Mouse (Mus musculus) lung, embryonic 16.5 days (tissue): ENCODE results near the gene Cstf3. TPM values are rescaled to one million over a fixed set of nuclear protein-coding genes. Genes with fewer than 3 reads are reported as not detected.

Experiments
- ATAC-seq: fragments of 200-750 bp; cut with Nextera tagmentation; 2 replicates; pipeline ENCODE4 v1.8.0; 2017; ENCODE audit warnings: low read depth, mild to moderate bottlenecking, moderate library complexity
- H3K27ac ChIP-seq: fragments of 300-500 bp; sonication (generic); 2 replicates; pipeline ENCODE4 v1.5.1; 2014; ENCODE audit warnings: mild to moderate bottlenecking, control low read depth, low read length
- H3K27me3 ChIP-seq: fragments of 300-500 bp; sonication (generic); 2 replicates; pipeline ENCODE4 v1.6.1; 2014; ENCODE audit warnings: low read depth, low read length, mixed read lengths; ENCODE audit not compliant: control insufficient read depth, insufficient read depth
- H3K36me3 ChIP-seq: fragments of 300-500 bp; sonication (generic); 2 replicates; pipeline ENCODE4 v1.6.1; 2014; ENCODE audit warnings: low read length; ENCODE audit not compliant: control insufficient read depth, insufficient read depth
- H3K4me1 ChIP-seq: fragments of 300-500 bp; sonication (generic); replicated peaks from 2 replicates; pipeline ENCODE4 v1.6.1; 2014; ENCODE audit warnings: low read length, mixed read lengths; ENCODE audit not compliant: control insufficient read depth, insufficient read depth
- H3K4me2 ChIP-seq: fragments of 300-500 bp; sonication (generic); 2 replicates; pipeline ENCODE4 v1.6.1; 2014; ENCODE audit warnings: low read depth, low read length, control low read depth
- H3K4me3 ChIP-seq: fragments of 300-500 bp; sonication (generic); 2 replicates; pipeline ENCODE4 v1.5.1; 2014; ENCODE audit warnings: mild to moderate bottlenecking, low read length, control low read depth
- H3K9ac ChIP-seq: fragments of 300-500 bp; sonication (generic); 2 replicates; pipeline ENCODE4 v1.6.1; 2014; ENCODE audit warnings: low read length, control low read depth
- H3K9me3 ChIP-seq: fragments of 300-500 bp; sonication (generic); 2 replicates; pipeline ENCODE4 v1.6.1; 2016; ENCODE audit warnings: low read length; ENCODE audit not compliant: control insufficient read depth
- WGBS: fragments of 180-500 bp; shearing (Covaris S2); extraction: QIAGEN DNeasy Blood & Tissue Kit; methylation state at CpG from one replicate; pipeline ENCODE4 v1.1.7; 2014; 5-methylcytosine and 5-hydroxymethylcytosine counted together
- polyA plus RNA-seq: library from polyadenylated mRNA; unstranded; fragments of >200 nt; fragmentation: Nextera tagmentation; extraction: Ambion mirVana; gene quantifications from 2 replicates; pipeline ENCODE4 v1.2.1, GENCODE M21; 2015

Cstf3 gene
- polyA plus RNA-seq, 1 experiment from 2014 or later: 60.5 TPM

DNA sequence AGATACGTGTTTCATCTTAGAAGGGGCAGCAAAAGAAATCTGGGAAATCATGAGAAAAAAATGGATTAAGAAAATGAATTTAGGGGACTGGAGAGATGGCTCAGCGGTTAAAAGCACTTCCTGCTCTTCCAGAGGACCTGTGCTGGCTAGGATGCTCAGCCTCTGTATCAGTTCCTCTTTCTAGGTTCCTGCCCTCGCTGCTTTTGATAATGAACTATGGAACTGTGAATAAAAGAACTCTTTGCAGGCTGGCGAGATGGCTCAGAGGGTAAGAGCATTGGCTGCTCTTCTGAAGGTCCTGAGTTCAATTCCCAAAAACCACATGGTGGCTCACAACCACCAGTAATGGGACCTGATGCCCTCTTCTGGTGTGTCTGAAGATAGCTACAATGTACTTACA lies 100.4 kb downstream of the Cstf3 start:
- H3K4me2 ChIP-seq: no peak overlapping the region
- WGBS: 74% methylated on average over 4 of the region's 4 CpGs
- no peak overlapping the region for H3K4me3 ChIP-seq
- no peak overlapping the region for H3K9ac ChIP-seq
- H3K27ac ChIP-seq: no peak overlapping the region
- ATAC-seq: no peak
- no peaks in the 10 kb centered on the region for H3K9me3 ChIP-seq
- H3K4me1 ChIP-seq: no peaks in the 10 kb centered on the region
- H3K36me3 ChIP-seq: no peaks in the 10 kb centered on the region
- no peaks in the 10 kb centered on the region for H3K27me3 ChIP-seq

DNA sequence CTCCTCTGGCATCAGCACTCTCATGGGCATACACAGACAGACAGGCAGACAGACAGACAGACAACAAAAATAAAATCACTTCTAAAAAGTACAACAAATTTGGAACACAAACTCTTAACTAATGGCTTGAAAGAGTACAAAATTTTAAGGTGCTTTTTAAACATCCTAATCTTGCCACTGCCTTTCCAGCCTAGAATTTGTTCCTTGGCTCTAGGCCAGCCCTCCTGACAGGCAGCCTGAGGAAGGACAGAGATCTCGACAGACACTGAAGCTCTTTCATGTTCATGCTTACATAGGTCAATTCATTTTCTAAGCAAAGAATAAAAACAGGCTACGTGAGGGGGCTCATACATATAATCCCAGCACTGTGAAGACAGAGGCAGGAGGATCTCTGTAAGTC lies 102.2 kb downstream of the Cstf3 start:
- ATAC-seq: no peak
- H3K9me3 ChIP-seq: no peaks in the 10 kb centered on the region
- H3K36me3 ChIP-seq: no peaks in the 10 kb centered on the region
- H3K4me1 ChIP-seq: no peaks in the 10 kb centered on the region
- H3K4me2 ChIP-seq: no peak overlapping the region
- H3K4me3 ChIP-seq: no peak overlapping the region
- no peak overlapping the region for H3K27ac ChIP-seq
- H3K27me3 ChIP-seq: no peaks in the 10 kb centered on the region
- 35% methylated on average over 2 of the region's 2 CpGs for WGBS
- no peak overlapping the region for H3K9ac ChIP-seq

DNA sequence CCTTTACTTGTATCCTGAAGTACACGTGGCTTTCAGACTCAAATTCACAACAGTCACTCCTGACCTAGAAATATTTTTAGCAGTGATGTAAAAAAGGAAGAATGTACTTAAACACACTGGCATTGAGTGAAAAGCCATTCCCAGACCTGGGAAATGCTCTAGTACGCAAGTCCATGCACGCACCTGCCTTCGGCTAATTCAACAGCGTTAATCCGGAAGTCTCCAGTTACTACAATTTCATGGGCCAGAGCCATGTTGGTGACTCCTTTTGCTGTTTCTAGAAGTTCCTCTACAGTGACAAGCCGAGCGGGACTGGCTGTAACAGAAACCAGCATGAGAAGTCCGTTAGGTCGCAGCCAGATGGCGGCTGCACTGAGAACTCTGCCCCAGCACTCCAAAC lies 109.3 kb downstream of the Cstf3 start:
- 86% methylated on average over 11 of the region's 11 CpGs for WGBS
- H3K4me1 ChIP-seq: no peaks in the 10 kb centered on the region
- H3K9ac ChIP-seq: no peak overlapping the region
- ATAC-seq: no peak
- no peaks in the 10 kb centered on the region for H3K9me3 ChIP-seq
- no peaks in the 10 kb centered on the region for H3K36me3 ChIP-seq
- no peak overlapping the region for H3K4me2 ChIP-seq
- H3K27me3 ChIP-seq: no peaks in the 10 kb centered on the region
- no peak overlapping the region for H3K27ac ChIP-seq
- H3K4me3 ChIP-seq: no peak overlapping the region

DNA sequence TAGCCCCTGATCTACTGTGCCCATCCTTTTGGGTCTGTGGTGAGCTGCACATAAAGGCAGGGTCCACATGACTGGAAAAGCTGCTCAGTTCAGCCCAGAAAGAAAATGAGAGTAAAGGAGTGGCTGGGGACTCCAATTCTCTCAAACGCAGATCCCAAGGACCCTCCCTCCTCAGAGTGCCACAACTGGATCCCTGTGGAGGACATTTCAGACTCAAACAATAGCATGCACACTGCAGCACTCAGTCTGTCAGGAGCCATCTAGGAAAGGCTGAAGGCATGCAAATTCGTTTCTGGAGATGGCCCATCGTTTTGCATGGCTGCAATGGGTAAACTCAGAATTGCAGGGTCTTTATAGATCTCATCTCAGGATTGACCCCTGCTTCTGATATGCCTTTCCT lies 112.8 kb downstream of the Cstf3 start:
- Histone ChIP-seq H3K36me3 (no peaks in the 10 kb centered on the region), H3K4me1 (no peaks in the 10 kb centered on the region), H3K4me3 (no peak overlapping the region), H3K27me3 (no peaks in the 10 kb centered on the region), H3K9me3 (no peaks in the 10 kb centered on the region), H3K9ac (no peak overlapping the region), H3K4me2 (no peak overlapping the region), H3K27ac (no peak overlapping the region)
- no peak for ATAC-seq
- 78% methylated on average over 3 of the region's 3 CpGs for WGBS

DNA sequence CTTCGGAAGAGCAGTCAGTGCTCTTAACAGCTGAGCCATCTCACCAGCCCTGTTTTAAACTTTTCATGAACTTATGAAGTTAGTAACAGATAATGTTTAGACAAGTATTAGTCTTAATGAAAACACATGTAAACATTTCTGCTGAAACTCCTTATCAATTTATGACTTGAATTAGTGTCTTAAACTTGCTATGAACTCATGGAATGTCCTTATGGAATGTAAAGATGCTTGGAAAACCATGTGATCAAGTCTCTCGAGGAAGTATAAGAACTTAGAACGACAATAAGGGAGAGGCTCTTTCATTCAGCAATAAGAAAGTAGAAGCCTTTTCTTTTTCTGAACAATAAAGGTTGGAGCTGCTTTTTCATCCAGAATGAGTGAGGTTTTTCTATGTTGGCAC lies 114.0 kb downstream of the Cstf3 start:
- no peak overlapping the region for H3K9ac ChIP-seq
- WGBS: 50% methylated on average over 3 of the region's 3 CpGs
- H3K9me3 ChIP-seq: no peaks in the 10 kb centered on the region
- no peak for ATAC-seq
- no peaks in the 10 kb centered on the region for H3K4me1 ChIP-seq
- no peaks in the 10 kb centered on the region for H3K36me3 ChIP-seq
- no peaks in the 10 kb centered on the region for H3K27me3 ChIP-seq
- H3K27ac ChIP-seq: no peak overlapping the region
- H3K4me2 ChIP-seq: no peak overlapping the region
- H3K4me3 ChIP-seq: no peak overlapping the region

DNA sequence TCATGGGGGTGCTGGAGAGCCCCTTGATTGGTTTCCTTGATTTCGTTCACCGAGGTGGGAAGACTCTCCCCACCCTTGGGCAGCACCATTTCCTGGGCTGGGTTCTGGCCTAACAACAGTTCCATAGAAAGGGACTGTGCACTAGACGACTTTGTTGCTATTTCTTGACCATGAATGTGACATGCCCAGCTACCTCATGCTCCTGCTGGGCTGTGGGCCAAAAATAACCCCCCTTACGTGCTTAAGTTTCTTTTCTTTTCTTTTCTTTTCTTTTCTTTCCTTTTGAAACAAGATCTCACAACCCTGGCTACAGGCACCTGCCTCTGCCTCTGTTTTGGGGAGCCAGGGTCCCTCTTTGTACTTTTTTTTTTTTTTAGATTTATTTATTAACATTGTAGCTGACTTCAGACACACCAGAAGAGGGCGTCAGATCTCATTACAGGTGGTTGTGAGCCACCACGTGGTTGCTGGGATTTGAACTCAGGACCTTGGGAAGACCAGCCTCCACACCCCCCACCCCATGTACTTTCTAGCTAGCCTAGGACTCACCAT lies 119.5 kb downstream of the Cstf3 start:
- 46% methylated on average over 6 of the region's 6 CpGs for WGBS
- Histone ChIP-seq H3K4me2 (no peak overlapping the region), H3K4me1 (peaks cover 2% of the 10 kb centered on the region; the same call in 1 of the 2 replicates), H3K9me3 (no peaks in the 10 kb centered on the region), H3K27me3 (no peaks in the 10 kb centered on the region), H3K9ac (no peak overlapping the region), H3K27ac (no peak overlapping the region), H3K4me3 (no peak overlapping the region), H3K36me3 (no peaks in the 10 kb centered on the region)
- ATAC-seq: no peak

DNA sequence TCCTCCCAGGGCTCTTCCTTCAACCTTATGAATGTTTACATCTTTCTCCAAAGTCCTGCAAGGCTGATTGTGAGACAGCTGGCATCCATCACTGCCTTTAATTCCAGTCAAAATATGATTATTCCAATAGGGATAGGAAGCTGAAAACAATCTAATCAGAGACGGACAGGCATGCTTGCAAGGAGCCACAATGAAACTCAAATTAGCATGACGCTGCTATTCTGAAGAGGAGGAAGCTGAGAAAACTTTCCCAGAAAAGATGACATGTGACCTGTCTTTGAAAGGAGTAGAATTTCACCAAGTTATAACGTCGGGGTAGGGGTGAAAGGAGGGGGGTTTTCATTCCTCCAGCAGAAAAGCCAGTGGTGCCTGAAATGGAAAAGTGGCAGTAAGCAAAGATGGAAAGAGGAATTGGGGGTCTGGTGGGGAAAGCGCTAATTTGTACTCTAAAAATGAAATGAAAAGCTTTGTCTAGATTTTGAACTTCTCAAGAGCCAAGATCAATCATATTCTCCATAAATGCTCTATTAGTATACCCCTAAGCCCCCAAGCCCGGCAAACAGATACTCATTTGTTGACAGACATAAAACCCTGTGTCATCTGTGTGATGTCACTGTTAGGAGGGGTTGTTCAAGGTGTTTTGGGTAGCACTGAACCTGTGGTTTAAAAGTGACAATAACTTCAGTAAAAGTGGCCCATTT lies 120.5 kb downstream of the Cstf3 start:
- H3K36me3 ChIP-seq: no peaks in the 10 kb centered on the region
- H3K4me1 ChIP-seq: peaks cover 2% of the 10 kb centered on the region; the same call in 1 of the 2 replicates
- H3K4me2 ChIP-seq: peak overlapping the region; percentile 69
- H3K4me3 ChIP-seq: peak overlapping the region; percentile 81; the same call in 1 of the 2 replicates
- H3K27me3 ChIP-seq: no peaks in the 10 kb centered on the region
- H3K9ac ChIP-seq: no peak overlapping the region
- no peaks in the 10 kb centered on the region for H3K9me3 ChIP-seq
- H3K27ac ChIP-seq: no peak overlapping the region
- no peak for ATAC-seq
- 21% methylated on average over 6 of the region's 6 CpGs for WGBS

DNA sequence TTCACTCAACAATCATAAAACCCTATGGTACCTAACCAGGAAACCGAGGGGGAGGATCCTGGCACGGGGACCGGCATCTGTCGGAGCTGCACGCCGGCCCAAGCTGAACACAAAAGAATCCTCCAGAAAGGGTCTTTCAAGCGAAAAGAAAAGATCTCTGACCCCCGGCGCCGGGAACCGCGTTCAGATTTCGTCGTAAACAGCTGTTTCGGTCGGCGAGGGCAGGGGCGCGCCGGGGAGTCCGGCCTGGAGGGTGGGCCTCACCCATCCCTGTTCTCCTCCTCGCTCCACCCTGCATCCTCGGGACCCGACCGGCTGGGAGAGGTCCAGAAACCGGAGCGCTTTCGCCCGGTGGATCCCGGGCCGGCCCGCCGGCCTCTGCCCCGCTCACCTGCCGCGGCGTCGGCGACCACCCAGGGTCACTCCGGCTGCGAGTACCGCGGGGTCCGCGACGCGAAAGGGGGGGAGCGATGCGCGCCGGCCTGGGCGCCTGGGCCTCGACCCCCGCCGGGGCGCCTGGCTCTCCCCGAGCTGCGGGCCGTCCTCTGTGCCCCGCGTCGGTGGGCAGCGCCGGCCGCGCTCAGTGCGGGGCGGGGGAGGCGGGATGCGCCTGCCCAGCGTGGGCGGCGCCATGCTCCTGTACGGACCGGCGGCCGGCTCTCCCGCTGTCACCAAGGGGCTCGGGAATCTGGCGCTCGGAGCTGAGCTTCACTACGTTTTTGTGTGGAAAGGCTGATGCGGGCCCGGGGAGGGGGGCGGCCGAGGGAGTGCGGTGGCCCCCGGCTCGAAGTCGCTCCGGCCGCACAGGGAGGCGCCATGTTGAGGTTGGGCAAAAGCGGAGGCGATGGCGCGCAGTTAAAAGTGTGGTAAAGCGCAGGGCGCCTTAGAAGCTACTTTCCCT lies 121.5 kb downstream of the Cstf3 start, which contains the start of gene Tcp11l1:
TSS of gene Tcp11l1 (minus strand) at position 585 of the 901 bp plus-strand sequence.
- Histone ChIP-seq H3K27ac (peak within 1 kb of the TSS; percentile 50), H3K4me2 (peak within 1 kb of the TSS; percentile 69), H3K36me3 (no peaks in the 10 kb centered on the region), H3K4me3 (peak within 1 kb of the TSS; percentile 81), H3K4me1 (peaks cover 2% of the 10 kb centered on the region; the same call in 1 of the 2 replicates), H3K9me3 (no peaks in the 10 kb centered on the region), H3K27me3 (no peaks in the 10 kb centered on the region), H3K9ac (peak within 1 kb of the TSS; percentile 87)
- peak; percentile 93 for ATAC-seq
- under 1% methylated on average over 70 of the region's 99 CpGs for WGBS

DNA sequence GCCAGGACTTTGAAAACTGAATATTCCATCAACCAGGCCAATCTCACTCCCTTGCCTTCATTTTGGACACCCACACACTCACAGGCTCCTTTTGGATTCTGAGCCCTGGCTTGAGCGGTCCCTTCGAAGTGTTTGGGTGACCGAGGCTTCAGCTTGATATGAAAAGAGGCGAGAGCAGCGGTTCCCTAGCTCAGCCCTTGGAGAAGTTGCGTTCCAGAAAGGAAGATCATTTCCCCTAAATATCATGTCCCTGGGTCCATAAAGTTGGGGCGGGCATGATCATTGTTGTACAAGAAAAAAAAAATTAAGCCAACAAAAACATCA lies 122.1 kb downstream of the Cstf3 start:
- H3K9me3 ChIP-seq: no peaks in the 10 kb centered on the region
- H3K4me2 ChIP-seq: peak overlapping the region; percentile 69
- 4% methylated on average over 7 of the region's 7 CpGs for WGBS
- peak overlapping the region; percentile 50 for H3K27ac ChIP-seq
- peak overlapping the region; percentile 87 for H3K9ac ChIP-seq
- H3K4me1 ChIP-seq: peaks cover 2% of the 10 kb centered on the region; the same call in 1 of the 2 replicates
- H3K36me3 ChIP-seq: no peaks in the 10 kb centered on the region
- ATAC-seq: no peak
- peak overlapping the region; percentile 81 for H3K4me3 ChIP-seq
- no peaks in the 10 kb centered on the region for H3K27me3 ChIP-seq
